Mouse (Mus musculus): ENCODE data around the gene C1qtnf3.

DNA sequence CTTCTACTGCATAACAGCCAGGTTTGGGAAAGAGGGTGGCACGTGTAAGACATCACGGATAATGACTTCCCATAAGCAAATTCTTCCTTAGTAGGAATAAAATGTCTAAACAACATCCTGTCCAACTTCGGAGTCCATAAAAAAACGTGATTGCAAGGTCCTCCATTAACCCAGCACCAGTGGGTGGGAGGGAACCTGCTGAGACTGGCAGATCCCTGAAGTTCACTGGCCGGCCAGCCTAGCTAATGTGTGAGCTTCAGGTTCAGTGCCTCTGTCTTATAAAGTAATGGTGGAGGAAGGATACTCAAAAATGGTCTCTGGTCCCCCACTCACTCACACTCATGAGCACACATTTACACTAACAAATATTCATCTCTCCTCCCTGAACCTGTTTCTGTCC, 3.0 kb downstream of the C1qtnf3 start:
- TF ChIP-seq CTCF (IDR thresholded peaks at IDR 0.05; ENCODE audit: low read depth) (no peak), EP300 (optimal IDR thresholded peaks at IDR 0.05) (no peak)
